Mouse (Mus musculus): ENCODE results near the gene Rps27a. TPM values are rescaled to one million over a fixed set of nuclear protein-coding genes. Genes with fewer than 3 reads are reported as not detected.

Rps27a gene
- polyA plus RNA-seq, 1 experiment, result 3,072 TPM

DNA sequence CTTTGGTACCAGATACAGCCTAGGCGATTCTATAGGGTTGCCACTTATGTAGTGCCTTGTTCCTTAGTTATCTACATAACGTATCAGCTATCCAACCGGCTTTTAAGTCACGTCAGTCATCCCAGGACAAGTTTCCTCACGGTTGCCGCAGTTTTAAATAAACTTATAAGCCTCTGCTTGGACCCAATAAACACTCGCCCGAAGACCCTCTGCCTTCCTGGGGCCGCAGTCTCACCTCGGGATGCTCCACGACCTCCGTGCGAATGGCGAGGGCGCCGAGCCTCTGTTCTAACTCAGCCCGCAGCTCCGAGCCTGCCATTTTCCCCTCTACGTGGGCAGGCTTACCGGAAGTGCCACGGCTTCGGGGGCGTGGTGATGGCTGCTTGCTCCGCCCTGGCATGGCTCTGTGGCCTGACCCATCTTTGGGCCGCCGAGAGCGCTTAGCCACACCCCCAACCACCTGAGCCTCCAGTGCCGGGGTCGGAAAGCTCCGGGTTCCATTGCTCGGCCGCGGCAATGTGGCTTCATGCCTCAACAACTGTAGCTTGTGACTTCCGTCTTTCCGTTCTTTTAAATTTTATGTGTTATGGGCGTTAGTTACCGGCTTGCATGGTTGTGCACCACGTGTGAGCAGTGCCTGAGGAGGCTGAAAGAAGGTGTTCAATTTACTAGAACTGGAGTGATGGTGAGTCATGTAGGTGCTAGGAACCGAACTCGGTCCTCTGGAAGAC, 33.1 kb downstream of the Rps27a start, which contains the start of gene Prorsd1:
Prorsd1 (minus strand) TSS at position 352 of the 731 bp plus-strand sequence.
- H3K36me3 ChIP-seq (ENCODE audit: control insufficient read depth, insufficient read depth, low read length, poor library complexity, severe bottlenecking), result peaks cover 7% of the 10 kb centered on the region
- peak within 1 kb of the TSS; percentile 75 for H3K9ac ChIP-seq (ENCODE audit: low read depth, poor library complexity, severe bottlenecking)
- H3K9me3 ChIP-seq (replicated peaks; ENCODE audit: control insufficient read depth, insufficient read depth, low read length, poor library complexity, severe bottlenecking), result no peaks in the 10 kb centered on the region
- H3K4me1 ChIP-seq (ENCODE audit: control insufficient read depth, insufficient read depth, low read length), result no peaks in the 10 kb centered on the region
- H3K27me3 ChIP-seq (ENCODE audit: control insufficient read depth, insufficient read depth, low read length, poor library complexity, severe bottlenecking), result no peaks in the 10 kb centered on the region
- TF ChIP-seq EP300 (IDR thresholded peaks at IDR 0.05; ENCODE audit: insufficient read depth, low read depth, low read length), result 0 out of 2 replicates have a peak, but pooled peaks have one; percentile 19
- no peak for TF ChIP-seq CTCF (IDR thresholded peaks at IDR 0.05; ENCODE audit: low read depth, low read length)
- peak; percentile 81 for TF ChIP-seq POLR2A (IDR thresholded peaks at IDR 0.05; ENCODE audit: insufficient read depth, low read length)
- peak within 1 kb of the TSS; percentile 82 for H3K27ac ChIP-seq (ENCODE audit: insufficient read depth, low read length)
- H3K4me3 ChIP-seq (ENCODE audit: low read depth, low read length), result peak within 1 kb of the TSS; percentile 94

GRCm38 (mm10) chr11:29514325-29514681, 33.6 kb downstream of the Rps27a start:
- H3K36me3 ChIP-seq (ENCODE audit: control insufficient read depth, insufficient read depth, low read length, poor library complexity, severe bottlenecking), result peaks cover 7% of the 10 kb centered on the region
- H3K4me3 ChIP-seq (ENCODE audit: low read depth, low read length), result peak overlapping the region; percentile 93
- H3K9me3 ChIP-seq (replicated peaks; ENCODE audit: control insufficient read depth, insufficient read depth, low read length, poor library complexity, severe bottlenecking), result no peaks in the 10 kb centered on the region
- H3K27ac ChIP-seq (ENCODE audit: insufficient read depth, low read length), result 0 out of 2 replicates have a peak overlapping the region, but pooled peaks have one; percentile 24
- H3K4me1 ChIP-seq (ENCODE audit: control insufficient read depth, insufficient read depth, low read length), result no peaks in the 10 kb centered on the region
- no peaks in the 10 kb centered on the region for H3K27me3 ChIP-seq (ENCODE audit: control insufficient read depth, insufficient read depth, low read length, poor library complexity, severe bottlenecking)
- TF ChIP-seq CTCF (IDR thresholded peaks at IDR 0.05; ENCODE audit: low read depth, low read length) (no peak), POLR2A (IDR thresholded peaks at IDR 0.05; ENCODE audit: insufficient read depth, low read length) (no peak), EP300 (IDR thresholded peaks at IDR 0.05; ENCODE audit: insufficient read depth, low read depth, low read length) (no peak)
- H3K9ac ChIP-seq (ENCODE audit: low read depth, poor library complexity, severe bottlenecking), result peak overlapping the region; percentile 75

GRCm38 (mm10) chr11:29512818-29513535, 34.9 kb downstream of the Rps27a start:
- no peaks in the 10 kb centered on the region for H3K9me3 ChIP-seq (replicated peaks; ENCODE audit: control insufficient read depth, insufficient read depth, low read length, poor library complexity, severe bottlenecking)
- H3K4me1 ChIP-seq (ENCODE audit: control insufficient read depth, insufficient read depth, low read length), result no peaks in the 10 kb centered on the region
- peaks cover 7% of the 10 kb centered on the region for H3K36me3 ChIP-seq (ENCODE audit: control insufficient read depth, insufficient read depth, low read length, poor library complexity, severe bottlenecking)
- H3K4me3 ChIP-seq (ENCODE audit: low read depth, low read length), result no peak overlapping the region
- no peak for TF ChIP-seq EP300 (IDR thresholded peaks at IDR 0.05; ENCODE audit: insufficient read depth, low read depth, low read length)
- no peak for TF ChIP-seq CTCF (IDR thresholded peaks at IDR 0.05; ENCODE audit: low read depth, low read length)
- TF ChIP-seq POLR2A (IDR thresholded peaks at IDR 0.05; ENCODE audit: insufficient read depth, low read length), result no peak
- no peak overlapping the region for H3K9ac ChIP-seq (ENCODE audit: low read depth, poor library complexity, severe bottlenecking)
- no peaks in the 10 kb centered on the region for H3K27me3 ChIP-seq (ENCODE audit: control insufficient read depth, insufficient read depth, low read length, poor library complexity, severe bottlenecking)
- H3K27ac ChIP-seq (ENCODE audit: insufficient read depth, low read length), result no peak overlapping the region

DNA sequence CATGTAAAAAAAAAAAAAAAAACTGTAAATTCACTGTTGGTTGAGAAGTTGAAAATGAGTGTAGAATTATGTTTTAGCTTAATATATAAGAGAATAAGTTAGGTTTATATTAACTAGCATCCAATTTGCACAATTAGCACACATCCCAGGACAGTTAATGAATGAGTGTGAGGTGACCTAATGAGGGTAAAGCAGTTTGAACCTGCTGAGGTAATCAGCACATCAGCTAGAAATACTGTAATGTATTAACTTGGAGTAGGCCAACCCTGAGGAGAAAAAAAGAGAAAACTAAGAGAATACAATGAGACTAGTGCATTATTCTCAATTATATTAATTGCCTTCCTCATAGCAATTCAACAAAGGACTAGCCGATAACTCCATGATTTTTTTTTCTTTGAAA, 38.5 kb downstream of the Rps27a start:
- no peak overlapping the region for H3K4me3 ChIP-seq (ENCODE audit: low read depth, low read length)
- no peak overlapping the region for H3K9ac ChIP-seq (ENCODE audit: low read depth, poor library complexity, severe bottlenecking)
- H3K36me3 ChIP-seq (ENCODE audit: control insufficient read depth, insufficient read depth, low read length, poor library complexity, severe bottlenecking), result peaks cover 8% of the 10 kb centered on the region
- H3K27me3 ChIP-seq (ENCODE audit: control insufficient read depth, insufficient read depth, low read length, poor library complexity, severe bottlenecking), result no peaks in the 10 kb centered on the region
- H3K4me1 ChIP-seq (ENCODE audit: control insufficient read depth, insufficient read depth, low read length), result no peaks in the 10 kb centered on the region
- H3K9me3 ChIP-seq (replicated peaks; ENCODE audit: control insufficient read depth, insufficient read depth, low read length, poor library complexity, severe bottlenecking), result no peaks in the 10 kb centered on the region
- TF ChIP-seq POLR2A (IDR thresholded peaks at IDR 0.05; ENCODE audit: insufficient read depth, low read length), result no peak
- no peak for TF ChIP-seq EP300 (IDR thresholded peaks at IDR 0.05; ENCODE audit: insufficient read depth, low read depth, low read length)
- no peak for TF ChIP-seq CTCF (IDR thresholded peaks at IDR 0.05; ENCODE audit: low read depth, low read length)
- H3K27ac ChIP-seq (ENCODE audit: insufficient read depth, low read length), result no peak overlapping the region

GRCm38 (mm10) chr11:29504899-29505625, 42.8 kb downstream of the Rps27a start:
- Histone ChIP-seq H3K4me3 (ENCODE audit: low read depth, low read length) (no peak overlapping the region), H3K27me3 (ENCODE audit: control insufficient read depth, insufficient read depth, low read length, poor library complexity, severe bottlenecking) (no peaks in the 10 kb centered on the region), H3K9me3 (replicated peaks; ENCODE audit: control insufficient read depth, insufficient read depth, low read length, poor library complexity, severe bottlenecking) (no peaks in the 10 kb centered on the region), H3K4me1 (ENCODE audit: control insufficient read depth, insufficient read depth, low read length) (no peaks in the 10 kb centered on the region), H3K27ac (ENCODE audit: insufficient read depth, low read length) (no peak overlapping the region), H3K9ac (ENCODE audit: low read depth, poor library complexity, severe bottlenecking) (no peak overlapping the region), H3K36me3 (ENCODE audit: control insufficient read depth, insufficient read depth, low read length, poor library complexity, severe bottlenecking) (peaks cover 8% of the 10 kb centered on the region)
- TF ChIP-seq POLR2A (IDR thresholded peaks at IDR 0.05; ENCODE audit: insufficient read depth, low read length) (no peak), CTCF (IDR thresholded peaks at IDR 0.05; ENCODE audit: low read depth, low read length) (no peak), EP300 (IDR thresholded peaks at IDR 0.05; ENCODE audit: insufficient read depth, low read depth, low read length) (no peak)

All from ES-Bruce4 (cell line).